Mouse (Mus musculus) T-helper 17 cell (primary cell): ENCODE measurements around the gene Ttc32.

Source experiments
- in situ Hi-C, 2 experiments: fragments of 300-600 bp; cut with MboI, MseI; formaldehyde crosslinking; loops; 1 replicate in 1 of 2; 2 replicates in 1 of 2; pipeline ENCODE4 v1.15.1; 2025; ENCODE audit warnings: high pct_unique_total_duplicates in 2 of 2

The Ttc32 gene

GRCm38 (mm10) chr12:9042759-9043158, 13.0 kb downstream of the Ttc32 start:
- in situ Hi-C loops = loop anchor here (25.0 kb wide), 2 partner anchors 680 to 705 kb away; no protein-coding TSS in a partner anchor

GRCm38 (mm10) chr12:9044666-9045065, 14.9 kb downstream of the Ttc32 start:
- in situ Hi-C loops = loop anchor here (25.0 kb wide), 2 partner anchors 682 to 707 kb away; no protein-coding TSS in a partner anchor

GRCm38 (mm10) chr12:9046674-9047073, 16.9 kb downstream of the Ttc32 start:
- in situ Hi-C loops = loop anchor here (25.0 kb wide), 2 partner anchors 684 to 709 kb away; no protein-coding TSS in a partner anchor

DNA sequence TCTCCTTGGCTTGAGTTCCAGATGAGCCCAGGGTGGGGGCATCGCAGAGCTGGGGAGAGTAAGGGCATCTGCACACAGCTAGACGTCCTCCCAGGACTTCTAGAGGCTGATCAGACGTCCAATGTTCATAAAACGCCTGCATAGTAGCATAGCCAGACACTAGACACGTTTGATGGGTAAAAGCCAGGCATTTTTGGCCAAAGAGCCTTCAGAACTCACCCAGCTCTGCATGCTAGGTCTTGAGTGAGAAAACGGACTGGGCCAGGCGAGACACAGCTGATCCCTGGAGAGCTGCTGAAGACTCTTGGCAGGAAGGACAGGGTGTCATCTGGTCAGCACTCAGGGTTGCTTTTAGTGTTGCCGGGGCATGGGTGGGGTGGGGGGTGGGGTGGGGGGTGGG, 18.3 kb downstream of the Ttc32 start:
- in situ Hi-C loops = loop anchor here (25.0 kb wide), 2 partner anchors 686 to 711 kb away; no protein-coding TSS in a partner anchor

DNA sequence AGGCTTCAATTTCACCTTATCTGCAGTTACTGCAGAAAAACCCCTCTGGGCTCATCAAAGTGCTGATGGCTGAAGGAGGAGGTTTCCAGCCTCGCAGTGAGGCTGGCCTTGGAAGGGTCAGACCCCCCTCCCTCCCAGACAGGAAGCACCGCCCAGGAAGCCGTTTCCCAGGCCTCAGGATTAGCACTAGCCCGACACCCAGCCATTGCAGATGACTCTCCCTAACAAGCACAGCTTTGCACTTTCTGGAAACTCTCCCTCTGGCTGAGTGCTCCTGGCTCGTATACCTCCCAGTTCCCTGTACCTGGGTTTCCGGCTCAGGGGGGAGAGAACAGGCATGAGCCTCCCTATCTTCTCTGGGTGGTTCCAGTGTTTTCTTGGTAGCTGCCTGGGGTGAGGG, 21.0 kb downstream of the Ttc32 start:
- in situ Hi-C loops = loop anchor here (10.0 kb wide), 3 partner anchors 524 to 1534 kb away; partner anchors contain the start of gene Osr1 (in 1 of the 2)

- in situ Hi-C loops = loop anchor here (10.0 kb wide), 3 partner anchors 523 to 1533 kb away; partner anchors contain the start of gene Osr1 (in 1 of the 2)
These were observed 22.5 kb downstream of the Ttc32 start for GRCm38 (mm10) chr12:9052075-9052829.

- in situ Hi-C loops = loop anchor here (10.0 kb wide), 3 partner anchors 521 to 1531 kb away; partner anchors contain the start of gene Osr1 (in 1 of the 2)
These were observed 23.5 kb downstream of the Ttc32 start for GRCm38 (mm10) chr12:9053345-9053744.

DNA sequence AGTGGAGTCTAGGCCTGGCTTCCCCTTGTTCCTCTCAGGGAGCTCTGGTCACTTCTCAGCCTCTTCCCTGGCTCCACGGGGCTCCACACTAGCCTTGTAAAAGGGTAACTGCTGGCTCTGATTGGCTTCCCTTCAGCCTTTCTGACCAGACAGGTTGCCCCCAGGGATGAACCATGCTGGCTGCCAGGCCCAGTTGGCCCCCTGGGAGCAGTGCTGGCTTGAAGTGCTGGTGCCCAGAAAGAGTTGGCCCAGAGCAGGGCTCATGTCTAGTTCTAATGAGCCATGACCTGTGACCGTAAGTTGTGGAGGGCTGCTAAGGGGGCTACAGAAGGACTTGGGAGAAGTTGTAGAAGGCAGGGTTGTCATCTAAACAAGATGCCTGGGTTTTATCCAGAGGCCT, 24.2 kb downstream of the Ttc32 start:
- in situ Hi-C loops = loop anchor here (10.0 kb wide), 3 partner anchors 521 to 1531 kb away; partner anchors contain the start of gene Osr1 (in 1 of the 2)

DNA sequence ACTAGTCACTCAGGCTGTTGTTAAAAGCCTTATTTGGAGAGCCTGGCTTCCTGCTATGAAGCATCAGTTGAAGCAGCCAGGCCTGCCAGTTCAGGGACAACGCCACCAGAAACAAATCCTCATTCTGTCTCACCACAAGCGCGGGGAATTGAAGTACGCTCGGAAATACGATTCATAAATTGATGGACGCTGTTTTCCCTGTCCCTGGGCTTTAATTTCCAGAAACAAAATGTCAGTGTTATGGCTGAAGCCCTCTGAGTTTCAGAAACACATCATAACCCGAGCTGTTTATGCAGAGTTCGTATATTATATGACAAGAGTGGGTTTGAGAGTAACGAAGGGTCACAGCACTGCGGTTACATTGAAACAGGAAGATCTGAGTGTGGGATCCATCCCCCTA, 25.5 kb downstream of the Ttc32 start:
- in situ Hi-C loops = loop anchor here (5.0 to 10.0 kb wide), 6 partner anchors 242 to 1532 kb away; partner anchors contain the start of gene Osr1 (in 1 of the 2)

DNA sequence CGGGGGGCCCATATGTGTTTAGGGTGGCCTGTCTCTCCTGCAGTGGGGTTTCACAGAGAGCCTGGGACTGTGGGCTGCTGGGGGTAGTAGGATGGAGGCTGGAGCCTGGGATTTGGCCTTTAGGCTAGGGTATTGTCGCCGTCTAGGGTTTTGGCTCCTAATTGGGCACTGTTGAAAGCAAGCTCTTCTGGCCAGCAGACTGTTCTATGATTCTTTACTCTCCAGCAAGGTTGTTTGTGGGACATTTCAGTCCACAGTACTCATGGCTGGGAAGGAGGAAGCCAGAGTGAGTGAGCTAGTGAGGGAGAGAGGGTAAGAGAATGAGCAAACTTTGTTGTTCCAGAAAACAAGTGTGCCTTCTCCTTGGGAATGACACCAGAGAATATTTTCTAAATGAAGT, 29.7 kb downstream of the Ttc32 start:
- in situ Hi-C loops = loop anchor here (5.0 to 10.0 kb wide), 6 partner anchors 238 to 1528 kb away; partner anchors contain the start of gene Osr1 (in 1 of the 2)

DNA sequence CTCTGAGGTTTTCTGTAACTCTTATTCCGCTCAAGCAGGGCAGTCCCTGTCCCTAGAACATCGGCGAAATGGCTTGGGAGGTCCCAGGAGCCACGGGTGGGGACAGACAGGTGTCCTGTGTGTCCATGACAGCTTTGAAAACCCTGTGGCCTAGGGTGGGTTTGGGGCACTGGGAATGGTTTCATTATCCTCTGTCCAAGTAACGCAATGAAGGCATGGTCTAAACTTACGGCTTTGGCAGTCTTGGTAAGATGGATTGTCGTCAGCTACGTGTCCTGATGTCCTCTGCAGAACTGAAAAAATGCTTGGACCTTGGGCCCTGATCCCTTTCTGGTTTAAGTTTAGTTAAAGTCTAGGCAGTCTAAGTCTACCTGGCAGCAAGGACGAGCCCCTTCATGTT, 30.2 kb downstream of the Ttc32 start:
- in situ Hi-C loops = loop anchor here (5.0 to 10.0 kb wide), 6 partner anchors 237 to 1527 kb away; partner anchors contain the start of gene Osr1 (in 1 of the 2)

- in situ Hi-C loops = no loop called here
These were observed 33.8 kb downstream of the Ttc32 start for GRCm38 (mm10) chr12:9063611-9064010.

DNA sequence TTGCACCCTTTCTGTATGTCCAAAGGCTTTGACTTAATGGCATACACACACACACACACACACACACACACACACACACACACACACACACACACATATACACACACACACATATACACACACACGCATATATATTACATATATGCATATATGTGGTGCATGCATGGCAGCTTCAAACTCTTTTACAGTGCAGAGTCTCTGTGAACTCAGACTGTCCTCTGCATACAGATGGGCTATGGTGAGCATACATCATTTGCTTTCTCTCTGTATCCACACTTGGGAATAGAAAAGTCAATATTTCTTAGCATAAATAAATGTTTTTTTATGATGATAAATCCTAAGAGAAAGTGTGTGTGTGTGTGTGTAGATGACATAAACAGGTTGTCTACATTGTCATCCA, 41.3 kb downstream of the Ttc32 start:
- in situ Hi-C loops = no loop called here

DNA sequence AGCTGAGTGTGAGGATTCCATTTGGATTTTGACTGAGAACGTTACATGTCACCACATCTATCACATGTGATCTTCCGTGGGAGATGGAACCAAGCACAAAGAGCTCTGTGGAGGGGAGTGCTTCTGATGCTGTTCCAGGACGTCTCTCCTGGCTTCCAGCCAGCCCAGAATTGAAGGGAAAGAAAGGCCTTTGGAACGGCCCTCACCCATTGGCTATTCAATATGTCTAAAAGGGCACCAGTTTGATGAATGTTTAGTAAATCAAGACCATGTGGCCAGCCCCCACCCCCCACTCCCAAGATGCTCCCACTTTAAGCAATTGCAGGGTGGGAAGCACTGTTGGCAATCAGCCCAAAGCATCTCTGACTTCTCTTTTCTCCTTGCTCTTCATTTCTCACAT, 41.7 kb downstream of the Ttc32 start:
- in situ Hi-C loops = no loop called here

GRCm38 (mm10) chr12:9077554-9078125, 47.8 kb downstream of the Ttc32 start:
- in situ Hi-C loops = no loop called here

- in situ Hi-C loops = no loop called here
These were observed 60.4 kb downstream of the Ttc32 start for GRCm38 (mm10) chr12:9090226-9090625.
